Mouse (Mus musculus) ES-E14 (cell line): ENCODE measurements around the gene Proser1. TPM values are rescaled to one million over a fixed set of nuclear protein-coding genes. Genes with fewer than 3 reads are reported as not detected.

ENCODE experiments used
- DNase-seq: peaks from one replicate; pipeline ENCODE4 v3.0.0-alpha.2; 2013; ENCODE audit warnings: low read depth, low spot score
- H3K27ac ChIP-seq: 2 replicates; pipeline ENCODE4 v1.5.1; 2012; ENCODE audit warnings: low read depth, mild to moderate bottlenecking, low read length, moderate library complexity, mixed read lengths; ENCODE audit not compliant: poor library complexity, insufficient read depth, severe bottlenecking
- H3K36me3 ChIP-seq: 2 replicates; pipeline ENCODE4 v1.6.1; 2012; ENCODE audit warnings: mild to moderate bottlenecking, low read length, moderate library complexity, mixed read lengths; ENCODE audit not compliant: control insufficient read depth, poor library complexity, insufficient read depth, severe bottlenecking
- H3K4me1 ChIP-seq, 2 experiments: fragments of 150-350 bp in 1 of 2; sonication (generic) in 1 of 2; 2 replicates each; pipeline ENCODE4 v1.6.1; 2012; ENCODE audit warnings: low read length in 2 of 2, mild to moderate bottlenecking in 1 of 2, mixed read lengths in 1 of 2; ENCODE audit not compliant: control insufficient read depth in 2 of 2, insufficient read depth in 2 of 2, poor library complexity in 1 of 2
- H3K4me3 ChIP-seq, 2 experiments: fragments of 150-350 bp in 1 of 2; sonication (generic) in 1 of 2; 2 replicates each; pipeline ENCODE4 v1.5.1; 2012; ENCODE audit warnings: low read length in 2 of 2, low read depth in 1 of 2, mild to moderate bottlenecking in 1 of 2, mixed read lengths in 1 of 2; ENCODE audit not compliant: insufficient read depth in 1 of 2, poor library complexity in 1 of 2, severe bottlenecking in 1 of 2
- H3K9ac ChIP-seq: 2 replicates; pipeline ENCODE4 v1.6.1; 2012; ENCODE audit warnings: low read depth, mild to moderate bottlenecking, low read length, mixed read lengths; ENCODE audit not compliant: poor library complexity, insufficient read depth, severe bottlenecking
- H3K9me3 ChIP-seq: fragments of 150-350 bp; sonication (generic); 2 replicates; pipeline ENCODE4 v1.6.1; 2012; ENCODE audit warnings: low read depth, mild to moderate bottlenecking, low read length; ENCODE audit not compliant: control insufficient read depth, insufficient read depth
- CHD2 ChIP-seq: IDR thresholded peaks from 2 replicates; pipeline ENCODE4 v1.6.1; 2014; ENCODE audit warnings: mild to moderate bottlenecking, low read depth, low read length, inconsistent platforms
- HCFC1 ChIP-seq: IDR thresholded peaks from 2 replicates; pipeline ENCODE4 v1.6.1; 2012; ENCODE audit warnings: low read length, inconsistent platforms, borderline replicate concordance; ENCODE audit not compliant: insufficient read depth
- MAFK ChIP-seq: IDR thresholded peaks from 2 replicates; pipeline ENCODE4 v1.6.1; 2014; ENCODE audit warnings: mild to moderate bottlenecking, low read depth, low read length, inconsistent platforms; ENCODE audit not compliant: insufficient read depth
- ZC3H11A ChIP-seq: IDR thresholded peaks from 2 replicates; pipeline ENCODE4 v1.6.1; 2012; ENCODE audit warnings: low read depth, mild to moderate bottlenecking, inconsistent platforms, low read length, borderline replicate concordance
- ZNF384 ChIP-seq: IDR thresholded peaks from 2 replicates; pipeline ENCODE4 v1.6.1; 2012; ENCODE audit warnings: low read depth, low read length, inconsistent platforms
- in situ Hi-C, 2 experiments: fragments of 600-800 bp; cut with MboI; formaldehyde crosslinking; loops; one replicate each; pipeline ENCODE4 v1.15.1; 2025; ENCODE audit warnings: low sequenced_read_pairs in 2 of 2, inconsistent platforms in 1 of 2; ENCODE audit not compliant: unreplicated experiment in 2 of 2
- total RNA-seq: library from RNA; depleted of rRNA; stranded (reverse); fragments of 300-350 nt; gene quantifications from 2 replicates; pipeline ENCODE4 v1.2.3, GENCODE M21; 2012

Proser1 gene
- total RNA-seq, 1 experiment = 11.9 TPM

DNA sequence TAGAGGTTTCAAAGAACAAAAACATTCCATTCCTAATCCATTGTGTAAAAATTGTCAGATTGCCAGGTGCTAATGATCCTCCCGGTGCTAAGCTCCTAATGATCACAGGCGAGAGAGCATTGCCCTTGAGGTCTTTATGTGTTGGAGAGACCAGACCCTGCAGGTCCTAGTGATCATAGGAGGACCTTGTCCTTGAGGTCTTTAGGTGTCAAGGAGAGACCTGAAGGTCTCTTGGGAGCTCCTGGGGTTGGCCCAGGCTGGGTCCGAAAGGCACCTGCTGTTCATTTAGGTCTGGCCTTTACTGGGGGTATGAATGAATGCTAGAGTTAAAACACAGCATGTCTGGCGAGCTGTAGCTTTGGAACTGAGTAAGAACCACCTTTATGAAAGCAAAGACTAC is 10.7 kb downstream of the Proser1 start:
- TF ChIP-seq ZC3H11A (no peak), CHD2 (no peak), ZNF384 (no peak), HCFC1 (no peak), MAFK (no peak)
- Histone ChIP-seq H3K27ac (no peak overlapping the region), H3K36me3 (peaks cover 54% of the 10 kb centered on the region), H3K4me1 (peaks cover 0 to 14% of the 10 kb centered on the region in 2 experiments; a peak in 1 of 4 replicates), H3K9me3 (no peaks in the 10 kb centered on the region), H3K9ac (no peak overlapping the region), H3K4me3 (no peak overlapping the region)
- in situ Hi-C loops = loop anchor here (25.0 kb wide), 2 partner anchors 437 to 1212 kb away; partner anchors contain the start of genes Foxo1 (in 2 of the 2) and Lhfp (in 1 of the 2)
- DNase-seq = no peak

DNA sequence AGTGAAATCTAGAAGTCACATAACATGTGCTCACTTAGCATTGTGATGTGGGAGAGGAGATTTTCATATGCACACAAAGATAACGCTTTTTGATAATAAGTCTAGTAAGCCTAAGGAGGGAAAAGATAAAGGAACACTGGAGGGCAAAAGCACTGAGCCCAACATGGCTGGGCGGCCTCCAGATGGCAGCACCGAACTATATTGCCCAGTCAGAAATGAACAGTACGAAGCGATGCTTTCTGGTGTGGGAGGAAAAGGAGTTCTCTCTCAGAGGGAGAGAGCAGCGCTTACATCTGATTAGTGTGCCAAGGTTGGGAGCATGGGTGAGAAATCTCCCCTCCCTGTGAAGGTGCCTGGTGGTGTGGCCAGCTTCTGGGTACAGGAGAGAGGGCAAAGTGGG is 12.4 kb downstream of the Proser1 start:
- Histone ChIP-seq H3K36me3 (peaks cover 49% of the 10 kb centered on the region), H3K9ac (no peak overlapping the region), H3K4me3 (no peak overlapping the region), H3K27ac (no peak overlapping the region), H3K9me3 (no peaks in the 10 kb centered on the region), H3K4me1 (peaks cover 0 to 12% of the 10 kb centered on the region in 2 experiments; a peak in 1 of 4 replicates)
- TF ChIP-seq MAFK = no peak
- no peak for TF ChIP-seq HCFC1
- TF ChIP-seq CHD2 = no peak
- no peak for TF ChIP-seq ZC3H11A
- no peak for TF ChIP-seq ZNF384
- in situ Hi-C loops = no loop called here
- no peak for DNase-seq

DNA sequence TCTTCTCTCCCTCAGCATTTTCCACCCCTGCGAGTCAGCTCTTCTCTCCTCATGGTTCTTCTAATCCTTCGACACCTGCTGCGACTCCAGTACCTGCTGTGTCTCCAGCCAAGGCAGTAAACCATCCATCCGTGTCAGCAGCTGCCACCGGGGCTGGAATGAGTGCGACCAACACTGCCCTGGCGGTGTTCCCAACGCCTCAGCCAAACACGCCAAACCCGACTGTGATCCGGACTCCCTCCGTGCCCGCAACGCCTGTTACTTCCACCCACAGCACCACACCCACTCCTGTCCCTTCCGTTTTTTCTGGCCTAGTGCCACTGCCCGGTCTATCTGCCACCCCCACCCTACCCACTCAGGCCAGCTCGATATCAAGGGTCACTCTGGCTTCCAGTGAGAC is 14.0 kb downstream of the Proser1 start:
- Histone ChIP-seq H3K9ac (no peak overlapping the region), H3K27ac (no peak overlapping the region), H3K4me1 (peaks cover 0 to 12% of the 10 kb centered on the region in 2 experiments; a peak in 1 of 4 replicates), H3K9me3 (no peaks in the 10 kb centered on the region), H3K36me3 (peaks cover 41% of the 10 kb centered on the region), H3K4me3 (no peak overlapping the region)
- no peak for DNase-seq
- in situ Hi-C loops = no loop called here
- TF ChIP-seq HCFC1 = no peak
- no peak for TF ChIP-seq CHD2
- TF ChIP-seq MAFK = no peak
- TF ChIP-seq ZNF384 = no peak
- TF ChIP-seq ZC3H11A = no peak

DNA sequence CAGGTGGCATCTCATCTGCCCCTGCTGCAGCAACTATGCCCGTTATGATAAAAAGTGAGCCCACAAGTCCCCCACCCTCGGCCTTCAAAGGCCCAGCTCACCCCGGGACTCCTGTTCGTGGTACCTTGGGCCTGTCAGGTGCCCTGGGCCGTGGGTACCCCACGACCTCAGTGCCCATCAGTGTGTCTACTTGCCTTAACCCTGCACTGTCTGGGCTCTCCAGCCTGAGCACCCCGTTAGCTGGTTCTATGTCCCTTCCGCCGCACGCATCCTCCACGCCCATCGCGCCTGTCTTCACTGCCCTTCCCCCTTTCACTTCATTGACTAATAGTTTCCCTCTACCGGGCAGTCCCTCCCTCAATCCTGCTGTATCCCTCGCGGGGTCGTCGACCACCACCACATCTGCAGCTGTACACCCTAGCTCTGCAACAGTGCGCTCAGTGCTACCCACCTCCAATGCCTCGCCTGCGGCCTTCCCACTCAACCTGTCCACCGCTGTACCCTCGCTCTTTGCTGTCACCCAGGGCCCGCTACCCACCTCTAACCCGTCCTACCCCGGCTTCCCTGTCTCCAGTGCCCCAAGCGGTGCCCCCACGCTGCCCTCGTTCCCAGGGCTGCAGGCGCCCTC is 15.1 kb downstream of the Proser1 start:
- in situ Hi-C loops = no loop called here
- Histone ChIP-seq H3K4me3 (peak overlapping the region; percentile 6 to 20; a peak in 2 of 4 replicates), H3K36me3 (peaks cover 33% of the 10 kb centered on the region), H3K27ac (no peak overlapping the region), H3K9ac (0 out of 2 replicates have a peak overlapping the region, but pooled peaks have one; percentile 6), H3K9me3 (no peaks in the 10 kb centered on the region), H3K4me1 (peaks cover 0 to 12% of the 10 kb centered on the region in 2 experiments; a peak in 1 of 4 replicates)
- TF ChIP-seq ZC3H11A (no peak), MAFK (no peak), HCFC1 (no peak), CHD2 (no peak), ZNF384 (no peak)
- no peak for DNase-seq
